Mouse (Mus musculus) midbrain, postnatal 0 days (tissue): ENCODE results near the gene Tbr1. TPM values are rescaled to one million over a fixed set of nuclear protein-coding genes. Genes with fewer than 3 reads are reported as not detected.

Experiments
- ATAC-seq: fragments of 200-750 bp; cut with Nextera tagmentation; 2 replicates; pipeline ENCODE4 v1.8.0; 2017; ENCODE audit warnings: moderate number of reproducible peaks, mild to moderate bottlenecking, moderate TSS enrichment, moderate library complexity; ENCODE audit not compliant: low FRiP score
- DNase-seq: peaks from one replicate; pipeline ENCODE4 v3.0.0-alpha.2; 2015; ENCODE audit warnings: low spot score
- H3K27ac ChIP-seq: fragments of 300-500 bp; sonication (generic); 2 replicates; pipeline ENCODE4 v1.5.1; 2014; ENCODE audit warnings: low read depth, mild to moderate bottlenecking, low read length, mixed read lengths
- H3K27me3 ChIP-seq: fragments of 300-500 bp; sonication (generic); 2 replicates; pipeline ENCODE4 v1.6.1; 2014; ENCODE audit warnings: low read length, control low read depth, mixed read lengths; ENCODE audit not compliant: insufficient read depth
- H3K36me3 ChIP-seq: fragments of 300-500 bp; sonication (generic); 2 replicates; pipeline ENCODE4 v1.6.1; 2014; ENCODE audit warnings: low read length, control low read depth, mixed read lengths; ENCODE audit not compliant: insufficient read depth
- H3K4me1 ChIP-seq: fragments of 300-500 bp; sonication (generic); 2 replicates; pipeline ENCODE4 v1.6.1; 2014; ENCODE audit warnings: mild to moderate bottlenecking, control low read depth, antibody characterized with exemption, low read length, mixed read lengths; ENCODE audit not compliant: insufficient read depth
- H3K4me2 ChIP-seq: fragments of 300-500 bp; sonication (generic); 2 replicates; pipeline ENCODE4 v1.6.1; 2014; ENCODE audit warnings: low read depth, mild to moderate bottlenecking, low read length, mixed read lengths; ENCODE audit not compliant: poor library complexity, severe bottlenecking
- H3K4me3 ChIP-seq: fragments of 300-500 bp; sonication (generic); 2 replicates; pipeline ENCODE4 v1.5.1; 2014; ENCODE audit warnings: low read depth, mild to moderate bottlenecking, low read length, moderate library complexity
- H3K9ac ChIP-seq: fragments of 300-500 bp; sonication (generic); replicated peaks from 2 replicates; pipeline ENCODE4 v1.6.1; 2014; ENCODE audit warnings: mild to moderate bottlenecking, low read length, moderate library complexity, mixed read lengths; ENCODE audit not compliant: poor library complexity, severe bottlenecking
- H3K9me3 ChIP-seq: fragments of 300-500 bp; sonication (generic); 2 replicates; pipeline ENCODE4 v1.6.1; 2016; ENCODE audit warnings: low read length, control low read depth
- CTCF ChIP-seq: IDR thresholded peaks from 2 replicates; pipeline ENCODE4 v1.5.1; 2016; ENCODE audit warnings: antibody characterized with exemption, mild to moderate bottlenecking
- WGBS: fragments of 180-500 bp; shearing (Covaris S2); extraction: QIAGEN DNeasy Blood & Tissue Kit; methylation state at CpG from one replicate; pipeline ENCODE4 v1.1.7; 2014; 5-methylcytosine and 5-hydroxymethylcytosine counted together
- polyA plus RNA-seq: library from polyadenylated mRNA; unstranded; fragments of >200 nt; fragmentation: Nextera tagmentation; extraction: Ambion mirVana; gene quantifications from 2 replicates; pipeline ENCODE4 v1.2.1, GENCODE M21; 2015
- total RNA-seq: library from RNA; depleted of rRNA; stranded (reverse); fragments of >200 nt; gene quantifications from 2 replicates; pipeline ENCODE4 v1.2.3, GENCODE M21; 2014; rRNA removed

Tbr1 gene
- total RNA-seq (1.1 and 1.2 TPM in 2 replicates), polyA plus RNA-seq (0.07 and 0.60 TPM in 2 replicates)

DNA sequence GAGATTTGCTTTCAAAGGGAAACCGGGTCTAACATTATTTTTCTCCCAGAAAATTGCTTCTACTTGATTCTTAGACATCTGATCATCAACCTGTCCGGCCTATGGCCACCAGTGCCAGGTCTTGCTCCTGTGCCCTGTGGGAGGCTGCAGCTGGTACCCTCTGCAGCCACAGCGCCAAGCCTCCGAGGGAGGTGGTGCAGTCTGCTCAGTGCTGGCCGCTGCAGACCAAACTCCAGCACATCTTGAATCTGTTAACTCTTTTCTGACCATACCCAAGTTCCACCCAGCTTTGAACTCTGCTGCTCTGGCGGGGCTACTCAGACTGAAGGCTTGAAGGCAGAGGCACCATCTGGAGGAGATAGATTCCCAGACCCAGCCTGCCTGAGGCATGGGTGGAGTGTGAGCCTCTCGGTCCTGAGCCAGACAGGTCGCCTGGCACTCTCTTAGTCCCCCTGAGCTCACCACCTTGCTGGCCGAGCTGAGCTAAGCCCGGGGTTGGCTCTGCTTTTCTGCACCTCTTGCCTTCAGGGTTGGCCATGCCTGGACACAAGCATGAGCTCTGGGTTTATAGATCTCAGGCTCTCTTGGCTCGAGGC is at the start of gene Tbr1:
Gene Tbr1, plus strand, starts transcription at position 275 of the 596 bp plus-strand sequence.
- H3K4me2 ChIP-seq, result no peak within 1 kb of the TSS
- ATAC-seq, result no peak
- no peaks in the 10 kb centered on the region for H3K4me1 ChIP-seq
- TF ChIP-seq CTCF, result no peak
- DNase-seq, result no peak
- 17% methylated on average over 11 of the region's 11 CpGs for WGBS
- H3K9ac ChIP-seq, result no peak within 1 kb of the TSS
- H3K27ac ChIP-seq, result no peak within 1 kb of the TSS
- H3K27me3 ChIP-seq, result peaks cover 31% of the 10 kb centered on the region
- H3K9me3 ChIP-seq, result no peaks in the 10 kb centered on the region
- no peak within 1 kb of the TSS for H3K4me3 ChIP-seq
- H3K36me3 ChIP-seq, result 0 out of 2 replicates have a peak, but pooled peaks cover 4% of the 10 kb centered on the region

DNA sequence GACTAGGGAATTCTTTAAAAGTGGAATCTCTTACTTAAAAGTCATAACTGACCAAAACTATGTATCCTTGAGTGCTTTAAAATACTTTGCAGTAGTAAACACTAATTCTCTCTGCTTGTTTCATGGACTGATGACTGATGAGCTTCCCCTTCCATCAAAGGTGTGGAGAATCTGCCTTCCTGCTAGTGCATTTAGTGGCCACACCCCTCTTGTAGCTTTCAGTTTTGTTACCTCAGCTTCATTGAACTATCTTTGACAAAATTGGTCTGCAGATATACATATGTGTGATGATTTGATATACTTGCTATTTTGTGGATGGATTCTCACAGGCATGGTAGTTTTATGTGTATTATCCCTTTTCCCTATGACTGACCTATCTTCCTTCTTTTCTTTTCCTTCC is 47.7 kb upstream of the Tbr1 start:
- DNase-seq, result no peak
- no peak overlapping the region for H3K27ac ChIP-seq

DNA sequence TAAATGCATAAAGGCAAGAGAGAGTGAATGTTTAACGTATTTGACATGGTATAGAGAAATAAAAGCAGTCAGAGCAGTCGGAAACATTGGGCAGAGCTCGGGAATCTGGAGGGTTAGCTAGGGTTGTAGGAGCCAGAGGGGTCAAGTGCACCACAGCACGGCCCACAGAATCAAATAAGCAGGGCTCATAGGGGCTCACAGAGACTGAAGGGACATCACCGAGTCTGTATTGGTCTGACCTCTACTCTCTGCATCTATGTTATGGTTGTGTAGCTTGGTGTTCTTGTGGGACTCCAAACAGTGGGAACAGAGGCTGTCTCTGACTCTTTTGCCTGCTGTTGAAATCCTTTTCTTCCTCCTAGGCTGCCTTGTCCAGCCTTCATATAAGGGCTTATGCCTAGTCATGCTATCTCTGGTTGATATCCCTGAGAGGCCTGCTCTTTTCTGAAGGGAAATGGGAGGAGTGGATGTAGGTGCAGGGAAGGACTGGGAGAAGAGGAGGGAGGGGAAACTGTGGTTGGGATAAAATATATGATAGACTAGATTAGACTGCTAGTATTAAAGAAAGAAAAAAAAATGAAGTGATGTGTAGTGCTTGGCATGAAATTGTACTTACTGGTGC is 43.4 kb upstream of the Tbr1 start:
- no peak overlapping the region for H3K4me2 ChIP-seq
- no peak for TF ChIP-seq CTCF
- H3K9me3 ChIP-seq, result no peaks in the 10 kb centered on the region
- no peak for DNase-seq
- no peak overlapping the region for H3K27ac ChIP-seq
- no peaks in the 10 kb centered on the region for H3K36me3 ChIP-seq
- ATAC-seq, result no peak
- H3K27me3 ChIP-seq, result no peaks in the 10 kb centered on the region
- no peak overlapping the region for H3K4me3 ChIP-seq
- WGBS, result 89% methylated on average over 5 of the region's 5 CpGs
- H3K4me1 ChIP-seq, result no peaks in the 10 kb centered on the region
- no peak overlapping the region for H3K9ac ChIP-seq

More for the DNA sequence above, 47.7 kb upstream of the Tbr1 start:
- no peaks in the 10 kb centered on the region for H3K9me3 ChIP-seq
- H3K36me3 ChIP-seq, result no peaks in the 10 kb centered on the region
- no peaks in the 10 kb centered on the region for H3K27me3 ChIP-seq
- H3K4me1 ChIP-seq, result no peaks in the 10 kb centered on the region
- no peak overlapping the region for H3K4me3 ChIP-seq
- H3K9ac ChIP-seq, result no peak overlapping the region
- no peak overlapping the region for H3K4me2 ChIP-seq
- TF ChIP-seq CTCF, result no peak
- no peak for ATAC-seq

DNA sequence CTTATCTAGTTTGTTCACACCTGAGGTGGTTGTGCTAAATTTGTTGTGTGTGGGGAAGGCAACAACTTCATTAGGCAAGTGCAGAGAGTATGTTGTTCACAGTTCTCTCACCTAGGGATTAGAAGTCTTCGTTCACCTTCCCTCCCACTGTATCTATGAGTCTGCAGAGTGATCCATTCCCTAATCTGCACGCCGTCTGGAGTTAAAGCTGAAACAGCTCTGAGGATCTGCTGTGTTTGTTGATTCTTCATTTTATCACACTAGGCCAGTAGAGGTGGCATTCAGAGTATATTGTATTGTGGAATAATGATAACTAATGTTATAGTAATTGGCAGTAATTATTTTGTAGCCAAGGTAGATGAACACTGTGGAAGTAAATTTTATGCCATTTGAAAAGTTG is 42.7 kb upstream of the Tbr1 start:
- Histone ChIP-seq H3K9ac (no peak overlapping the region), H3K36me3 (no peaks in the 10 kb centered on the region), H3K4me3 (no peak overlapping the region), H3K9me3 (no peaks in the 10 kb centered on the region), H3K4me1 (no peaks in the 10 kb centered on the region), H3K27ac (no peak overlapping the region), H3K4me2 (no peak overlapping the region), H3K27me3 (no peaks in the 10 kb centered on the region)
- no peak for ATAC-seq
- DNase-seq, result no peak
- TF ChIP-seq CTCF, result no peak
- WGBS, result 79% methylated on average over 3 of the region's 3 CpGs

DNA sequence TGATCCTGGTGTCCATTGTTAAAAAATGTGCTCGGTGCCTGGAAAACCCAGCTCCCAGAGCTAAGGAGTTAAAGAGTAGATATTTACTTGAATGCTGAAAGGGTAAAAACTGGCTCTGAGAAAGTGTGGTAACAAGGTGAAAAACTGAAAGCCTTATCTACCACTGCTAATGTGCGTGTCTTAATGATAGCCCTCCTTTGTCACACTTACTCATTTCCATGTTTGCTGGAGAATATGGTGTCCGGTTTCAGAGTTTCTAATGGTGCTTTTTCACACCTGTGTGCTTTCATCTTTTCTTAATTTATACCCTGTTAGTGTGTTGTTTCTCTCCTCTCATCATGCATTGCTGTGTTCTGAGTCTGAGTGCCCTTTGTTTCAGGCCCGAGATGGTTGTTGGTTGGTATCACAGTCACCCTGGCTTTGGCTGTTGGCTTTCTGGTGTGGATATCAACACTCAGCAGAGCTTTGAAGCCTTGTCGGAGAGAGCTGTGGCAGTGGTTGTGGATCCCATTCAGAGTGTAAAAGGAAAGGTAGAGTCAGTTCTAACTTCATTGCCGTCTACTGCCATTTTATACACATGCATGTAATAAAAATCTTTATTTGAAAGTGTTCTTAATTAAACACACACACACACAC is 38.1 kb upstream of the Tbr1 start:
- Histone ChIP-seq H3K9ac (no peak overlapping the region), H3K36me3 (no peaks in the 10 kb centered on the region), H3K4me2 (no peak overlapping the region), H3K27me3 (no peaks in the 10 kb centered on the region), H3K4me3 (no peak overlapping the region), H3K4me1 (no peaks in the 10 kb centered on the region), H3K27ac (no peak overlapping the region), H3K9me3 (no peaks in the 10 kb centered on the region)
- no peak for DNase-seq
- TF ChIP-seq CTCF, result no peak
- WGBS, result 69% methylated on average over 6 of the region's 6 CpGs
- ATAC-seq, result no peak

DNA sequence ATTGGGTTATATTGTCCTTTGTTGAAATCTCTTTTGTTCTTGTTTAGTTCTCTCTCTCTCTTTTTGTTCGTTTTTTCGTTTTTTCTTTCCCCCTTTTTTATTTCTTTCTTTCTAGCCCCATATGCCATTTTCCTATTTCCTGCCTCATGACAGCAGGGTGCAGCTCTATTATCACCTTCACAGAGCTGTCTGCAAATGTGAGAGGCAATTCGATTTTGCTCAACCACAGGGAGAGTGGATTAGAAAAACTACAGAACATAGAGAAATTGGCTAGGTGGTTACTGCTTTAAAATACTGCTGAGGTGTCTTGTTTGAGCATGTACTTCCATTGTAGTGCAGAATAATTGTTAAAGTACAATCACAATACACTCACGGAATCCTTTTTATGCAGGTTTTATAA is 37.2 kb upstream of the Tbr1 start:
- H3K27me3 ChIP-seq, result no peaks in the 10 kb centered on the region
- no peaks in the 10 kb centered on the region for H3K36me3 ChIP-seq
- WGBS, result 53% methylated on average over 4 of the region's 4 CpGs
- no peak overlapping the region for H3K4me3 ChIP-seq
- no peak for TF ChIP-seq CTCF
- no peaks in the 10 kb centered on the region for H3K9me3 ChIP-seq
- ATAC-seq, result no peak
- H3K4me2 ChIP-seq, result no peak overlapping the region
- no peak overlapping the region for H3K9ac ChIP-seq
- DNase-seq, result no peak
- no peaks in the 10 kb centered on the region for H3K4me1 ChIP-seq
- H3K27ac ChIP-seq, result no peak overlapping the region
